Mouse (Mus musculus): ENCODE results near the gene Eda.

The Eda gene

GRCm38 (mm10) chrX:99975250-99975984 lies at the start of gene Eda:
Gene Eda, plus strand, starts transcription at chrX:99975606.
- peak; percentile 69 for DNase-seq (ENCODE audit: low read depth, low spot score)

- no peak for DNase-seq (ENCODE audit: low read depth, low spot score)
Observed at GRCm38 (mm10) chrX:99961002-99961401, 14.4 kb upstream of the Eda start.

- DNase-seq (ENCODE audit: low read depth, low spot score): no peak
Observed at GRCm38 (mm10) chrX:99970111-99970510, 5.3 kb upstream of the Eda start.

- no peak for DNase-seq (ENCODE audit: low read depth, low spot score)
Observed at GRCm38 (mm10) chrX:99974381-99974780, 1.0 kb upstream of the Eda start.

- no peak for DNase-seq (ENCODE audit: low read depth, low spot score)
Observed at GRCm38 (mm10) chrX:99974803-99975202, 603 bp upstream of the Eda start.

GRCm38 (mm10) chrX:99975985-99976924 lies 849 bp downstream of the Eda start:
- no peak for DNase-seq (ENCODE audit: low read depth, low spot score)

- DNase-seq (ENCODE audit: low read depth, low spot score): no peak
Observed at GRCm38 (mm10) chrX:99978354-99978753, 2.9 kb downstream of the Eda start.

- DNase-seq (ENCODE audit: low read depth, low spot score): no peak
Observed at GRCm38 (mm10) chrX:99993434-99993833, 18.0 kb downstream of the Eda start.

- no peak for DNase-seq (ENCODE audit: low read depth, low spot score)
Observed at GRCm38 (mm10) chrX:99999342-99999741, 23.9 kb downstream of the Eda start.

- no peak for DNase-seq (ENCODE audit: low read depth, low spot score)
Observed at GRCm38 (mm10) chrX:100118362-100118761, 143.0 kb downstream of the Eda start.

GRCm38 (mm10) chrX:100195286-100195685 lies 219.9 kb downstream of the Eda start:
- DNase-seq (ENCODE audit: low read depth, low spot score): no peak

GRCm38 (mm10) chrX:100313652-100314051 lies 338.2 kb downstream of the Eda start:
- DNase-seq (ENCODE audit: low read depth, low spot score): no peak

GRCm38 (mm10) chrX:100314172-100314902 lies 338.9 kb downstream of the Eda start:
- no peak for DNase-seq (ENCODE audit: low read depth, low spot score)

GRCm38 (mm10) chrX:100340687-100341086 lies 365.3 kb downstream of the Eda start:
- DNase-seq (ENCODE audit: low read depth, low spot score): no peak

GRCm38 (mm10) chrX:100344433-100344832 lies 369.0 kb downstream of the Eda start:
- no peak for DNase-seq (ENCODE audit: low read depth, low spot score)

GRCm38 (mm10) chrX:100356974-100357373 lies 381.6 kb downstream of the Eda start:
- no peak for DNase-seq (ENCODE audit: low read depth, low spot score)

GRCm38 (mm10) chrX:100389887-100390286 lies 414.5 kb downstream of the Eda start:
- no peak for DNase-seq (ENCODE audit: low read depth, low spot score)

GRCm38 (mm10) chrX:100392304-100392703 lies 416.9 kb downstream of the Eda start:
- DNase-seq (ENCODE audit: low read depth, low spot score): peak; percentile 7

GRCm38 (mm10) chrX:100394223-100394861 lies 418.9 kb downstream of the Eda start:
- DNase-seq (ENCODE audit: low read depth, low spot score): no peak

GRCm38 (mm10) chrX:100395026-100395425 lies 419.6 kb downstream of the Eda start:
- DNase-seq (ENCODE audit: low read depth, low spot score): no peak

GRCm38 (mm10) chrX:100400900-100401299 lies 425.5 kb downstream of the Eda start:
- DNase-seq (ENCODE audit: low read depth, low spot score): no peak

Measured in embryo, embryonic 11.5 days (tissue).